Mouse (Mus musculus) CH12.LX (cell line): Measurements from ENCODE around the gene Actl10.

Experiments used
- BHLHE40 ChIP-seq: IDR thresholded peaks from 2 replicates; pipeline ENCODE4 v1.6.1; 2011; ENCODE audit warnings: mild to moderate bottlenecking, low read depth, low read length, improper control_type of control experiment
- CTCF ChIP-seq, 2 experiments: IDR thresholded peaks in 1 of 2; conservative IDR thresholded peaks in 1 of 2; 2 replicates each; pipeline ENCODE4 v1.5.1; 2011 to 2012; ENCODE audit warnings: low read depth in 2 of 2, low read length in 2 of 2, improper control_type of control experiment in 1 of 2, inconsistent platforms in 1 of 2, mild to moderate bottlenecking in 1 of 2, moderate library complexity in 1 of 2
- E2F4 ChIP-seq: IDR thresholded peaks from 2 replicates; pipeline ENCODE4 v1.6.1; 2011; ENCODE audit warnings: low read depth, low read length, improper control_type of control experiment; ENCODE audit not compliant: insufficient replicate concordance
- EP300 ChIP-seq: IDR thresholded peaks from 2 replicates; pipeline ENCODE4 v1.6.1; 2011; ENCODE audit warnings: low read length, improper control_type of control experiment
- JUND ChIP-seq: conservative IDR thresholded peaks from 2 replicates; pipeline ENCODE4 v1.6.1; 2011; ENCODE audit warnings: low read depth, low read length, improper control_type of control experiment
- MAX ChIP-seq: IDR thresholded peaks from 2 replicates; pipeline ENCODE4 v1.6.1; 2011; ENCODE audit warnings: low read length, improper control_type of control experiment
- MAZ ChIP-seq: IDR thresholded peaks from 2 replicates; pipeline ENCODE4 v1.6.1; 2012; ENCODE audit warnings: low read depth, mild to moderate bottlenecking, inconsistent platforms, low read length, improper control_type of control experiment, moderate library complexity
- MEF2A ChIP-seq: IDR thresholded peaks from 2 replicates; pipeline ENCODE4 v1.6.1; 2014; ENCODE audit warnings: low read depth, mild to moderate bottlenecking, inconsistent platforms, low read length, improper control_type of control experiment, borderline replicate concordance
- NELFE ChIP-seq: IDR thresholded peaks from 2 replicates; pipeline ENCODE4 v1.6.1; 2011; ENCODE audit warnings: low read depth, low read length, improper control_type of control experiment
- POLR2A ChIP-seq: IDR thresholded peaks from 2 replicates; pipeline ENCODE4 v1.6.1; 2011; ENCODE audit warnings: low read depth, mild to moderate bottlenecking, improper control_type of control experiment, low read length
- SMC3 ChIP-seq: IDR thresholded peaks from 2 replicates; pipeline ENCODE4 v1.6.1; 2011; ENCODE audit warnings: low read depth, low read length, improper control_type of control experiment
- USF1 ChIP-seq: IDR thresholded peaks from 2 replicates; pipeline ENCODE4 v1.6.1; 2014; ENCODE audit warnings: low read depth, mild to moderate bottlenecking, inconsistent platforms, low read length, improper control_type of control experiment
- ZC3H11A ChIP-seq: IDR thresholded peaks from 2 replicates; pipeline ENCODE4 v1.6.1; 2012; ENCODE audit warnings: low read depth, mild to moderate bottlenecking, inconsistent platforms, low read length, improper control_type of control experiment
- ZMIZ1 ChIP-seq: IDR thresholded peaks from 2 replicates; pipeline ENCODE4 v1.6.1; 2012; ENCODE audit warnings: low read depth, mild to moderate bottlenecking, inconsistent platforms, low read length, improper control_type of control experiment

DNA sequence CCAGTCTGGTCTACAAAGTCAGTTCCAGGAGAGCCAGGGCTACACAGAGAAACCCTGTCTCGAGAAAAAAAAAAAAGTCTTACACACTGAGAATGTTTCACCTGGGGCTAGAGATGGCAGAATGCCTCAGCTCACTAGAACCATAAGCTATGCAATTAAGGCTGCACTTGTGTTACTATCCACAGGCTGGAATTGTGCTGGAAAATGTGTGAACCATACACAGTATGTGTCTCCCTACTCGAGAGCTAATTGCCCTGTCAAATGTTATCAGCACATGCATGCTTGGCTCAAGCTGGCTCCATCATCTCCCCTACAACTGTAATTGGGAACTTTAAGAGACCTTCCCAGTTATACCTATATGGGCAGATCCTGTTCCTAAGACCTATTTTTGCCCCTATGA is 639 bp upstream of the Actl10 start:
- TF ChIP-seq POLR2A = no peak
- no peak for TF ChIP-seq BHLHE40
- no peak for TF ChIP-seq SMC3
- no peak for TF ChIP-seq CTCF (conservative IDR thresholded peaks at IDR 0.05 in 1 of 2, IDR thresholded peaks at IDR 0.05 in 1 of 2; ENCODE audit: low read depth in 2 of 2, low read length in 2 of 2)
- TF ChIP-seq EP300 = no peak
- no peak for TF ChIP-seq E2F4
- no peak for TF ChIP-seq ZC3H11A
- no peak for TF ChIP-seq MAX
- no peak for TF ChIP-seq USF1
- no peak for TF ChIP-seq JUND
- no peak for TF ChIP-seq MAZ
- TF ChIP-seq MEF2A = no peak
- TF ChIP-seq NELFE = no peak
- no peak for TF ChIP-seq ZMIZ1
